Mouse (Mus musculus) liver, embryonic 13.5 days (tissue): ENCODE results near the gene Wwox. TPM values are rescaled to one million over a fixed set of nuclear protein-coding genes. Genes with fewer than 3 reads are reported as not detected.

Source experiments
- ATAC-seq: fragments of 200-750 bp; cut with Nextera tagmentation; 2 replicates; pipeline ENCODE4 v1.8.0; 2017; ENCODE audit warnings: low read depth, mild to moderate bottlenecking, moderate number of reproducible peaks, moderate library complexity
- DNase-seq: peaks from one replicate; pipeline ENCODE4 v3.0.0; 2022
- H3K27ac ChIP-seq: fragments of 300-500 bp; sonication (generic); 2 replicates; pipeline ENCODE4 v1.5.1; 2015; ENCODE audit warnings: moderate library complexity, mild to moderate bottlenecking, inconsistent platforms
- H3K27me3 ChIP-seq: fragments of 300-500 bp; sonication (generic); 2 replicates; pipeline ENCODE4 v1.6.1; 2015; ENCODE audit warnings: mild to moderate bottlenecking, inconsistent platforms
- H3K36me3 ChIP-seq: fragments of 300-500 bp; sonication (generic); 2 replicates; pipeline ENCODE4 v1.6.1; 2015; ENCODE audit warnings: mild to moderate bottlenecking, inconsistent platforms
- H3K4me1 ChIP-seq: fragments of 300-500 bp; sonication (generic); replicated peaks from 2 replicates; pipeline ENCODE4 v1.6.1; 2015; ENCODE audit warnings: inconsistent platforms
- H3K4me2 ChIP-seq: fragments of 300-500 bp; sonication (generic); 2 replicates; pipeline ENCODE4 v1.6.1; 2015; ENCODE audit warnings: inconsistent platforms, mild to moderate bottlenecking, moderate library complexity
- H3K4me3 ChIP-seq: fragments of 300-500 bp; sonication (generic); replicated peaks from 2 replicates; pipeline ENCODE4 v1.5.1; 2015; ENCODE audit warnings: mild to moderate bottlenecking, inconsistent platforms
- H3K9ac ChIP-seq: fragments of 300-500 bp; sonication (generic); 2 replicates; pipeline ENCODE4 v1.6.1; 2015; ENCODE audit warnings: mild to moderate bottlenecking, inconsistent platforms
- H3K9me3 ChIP-seq: fragments of 300-500 bp; sonication (generic); replicated peaks from 2 replicates; pipeline ENCODE4 v1.6.1; 2016; ENCODE audit warnings: inconsistent platforms
- WGBS: fragments of 180-500 bp; shearing (Covaris S2); methylation state at CpG from one replicate; pipeline ENCODE4 v1.1.7; 2015; ENCODE audit not compliant: insufficient replicate concordance; 5-methylcytosine and 5-hydroxymethylcytosine counted together
- polyA plus RNA-seq: library from polyadenylated mRNA; unstranded; fragments of >200 nt; fragmentation: Nextera tagmentation; extraction: Ambion mirVana; gene quantifications from 2 replicates; pipeline ENCODE4 v1.2.1, GENCODE M21; 2015

The Wwox gene
- polyA plus RNA-seq, 1 experiment from 2014 or later: 4.0 TPM

GRCm38 (mm10) chr8:114889578-114890374 lies 450.3 kb downstream of the Wwox start:
- no peaks in the 10 kb centered on the region for H3K9me3 ChIP-seq
- WGBS: 76% methylated on average over 16 of the region's 16 CpGs
- H3K4me3 ChIP-seq: no peak overlapping the region
- ATAC-seq (no peak), DNase-seq (no peak)
- no peaks in the 10 kb centered on the region for H3K36me3 ChIP-seq
- no peaks in the 10 kb centered on the region for H3K27me3 ChIP-seq
- no peak overlapping the region for H3K9ac ChIP-seq
- H3K4me1 ChIP-seq: no peaks in the 10 kb centered on the region
- no peak overlapping the region for H3K4me2 ChIP-seq
- no peak overlapping the region for H3K27ac ChIP-seq

GRCm38 (mm10) chr8:114890478-114890877 lies 451.0 kb downstream of the Wwox start:
- Histone ChIP-seq H3K27me3 (no peaks in the 10 kb centered on the region), H3K4me3 (no peak overlapping the region)
- 65% methylated on average over 5 of the region's 5 CpGs for WGBS

GRCm38 (mm10) chr8:114891252-114891651 lies 451.8 kb downstream of the Wwox start:
- DNase-seq (no peak), ATAC-seq (no peak)
- 60% methylated on average over 4 of the region's 4 CpGs for WGBS
- no peaks in the 10 kb centered on the region for H3K27me3 ChIP-seq
- H3K4me3 ChIP-seq: no peak overlapping the region
- H3K4me2 ChIP-seq: no peak overlapping the region
- no peak overlapping the region for H3K9ac ChIP-seq
- H3K36me3 ChIP-seq: no peaks in the 10 kb centered on the region
- no peak overlapping the region for H3K27ac ChIP-seq
- no peaks in the 10 kb centered on the region for H3K9me3 ChIP-seq
- H3K4me1 ChIP-seq: no peaks in the 10 kb centered on the region

More at GRCm38 (mm10) chr8:114890478-114890877, 451.0 kb downstream of the Wwox start:
- H3K4me1 ChIP-seq: no peaks in the 10 kb centered on the region
- ATAC-seq: no peak
- H3K4me2 ChIP-seq: no peak overlapping the region
- H3K27ac ChIP-seq: no peak overlapping the region
- no peaks in the 10 kb centered on the region for H3K36me3 ChIP-seq
- no peak for DNase-seq
- H3K9ac ChIP-seq: no peak overlapping the region
- H3K9me3 ChIP-seq: no peaks in the 10 kb centered on the region

GRCm38 (mm10) chr8:114897432-114897831 lies 458.0 kb downstream of the Wwox start:
- H3K4me2 ChIP-seq: no peak overlapping the region
- ATAC-seq: no peak
- H3K9ac ChIP-seq: no peak overlapping the region
- H3K27ac ChIP-seq: no peak overlapping the region
- no peak for DNase-seq
- H3K4me1 ChIP-seq: no peaks in the 10 kb centered on the region
- no peaks in the 10 kb centered on the region for H3K9me3 ChIP-seq
- H3K4me3 ChIP-seq: no peak overlapping the region
- no peaks in the 10 kb centered on the region for H3K27me3 ChIP-seq
- H3K36me3 ChIP-seq: no peaks in the 10 kb centered on the region
- WGBS: 74% methylated on average over 8 of the region's 8 CpGs

GRCm38 (mm10) chr8:114899157-114899556 lies 459.7 kb downstream of the Wwox start:
- no peaks in the 10 kb centered on the region for H3K4me1 ChIP-seq
- no peak overlapping the region for H3K9ac ChIP-seq
- no peaks in the 10 kb centered on the region for H3K9me3 ChIP-seq
- H3K27ac ChIP-seq: no peak overlapping the region
- ATAC-seq (no peak), DNase-seq (no peak)
- no peak overlapping the region for H3K4me2 ChIP-seq
- no peaks in the 10 kb centered on the region for H3K36me3 ChIP-seq
- no peaks in the 10 kb centered on the region for H3K27me3 ChIP-seq
- no peak overlapping the region for H3K4me3 ChIP-seq
- WGBS: 61% methylated on average over 12 of the region's 12 CpGs

- H3K4me3 ChIP-seq: no peak overlapping the region
- no peaks in the 10 kb centered on the region for H3K9me3 ChIP-seq
- H3K27ac ChIP-seq: no peak overlapping the region
- H3K27me3 ChIP-seq: no peaks in the 10 kb centered on the region
- DNase-seq: no peak
- no peak overlapping the region for H3K9ac ChIP-seq
- 66% methylated on average over 5 of the region's 5 CpGs for WGBS
- no peak for ATAC-seq
- no peaks in the 10 kb centered on the region for H3K4me1 ChIP-seq
- no peaks in the 10 kb centered on the region for H3K36me3 ChIP-seq
- no peak overlapping the region for H3K4me2 ChIP-seq
These were observed 463.1 kb downstream of the Wwox start for GRCm38 (mm10) chr8:114902584-114902983.

GRCm38 (mm10) chr8:114908086-114908485 lies 468.6 kb downstream of the Wwox start:
- DNase-seq (no peak), ATAC-seq (no peak)
- no peak overlapping the region for H3K27ac ChIP-seq
- H3K27me3 ChIP-seq: no peaks in the 10 kb centered on the region
- H3K9ac ChIP-seq: no peak overlapping the region
- H3K4me2 ChIP-seq: no peak overlapping the region
- 79% methylated on average over 8 of the region's 8 CpGs for WGBS
- H3K36me3 ChIP-seq: no peaks in the 10 kb centered on the region
- H3K4me1 ChIP-seq: no peaks in the 10 kb centered on the region
- H3K4me3 ChIP-seq: no peak overlapping the region
- no peaks in the 10 kb centered on the region for H3K9me3 ChIP-seq

- WGBS: 21% methylated on average over 7 of the region's 7 CpGs
- Histone ChIP-seq H3K4me2 (no peak overlapping the region), H3K27me3 (no peaks in the 10 kb centered on the region), H3K27ac (no peak overlapping the region), H3K4me1 (no peaks in the 10 kb centered on the region), H3K4me3 (no peak overlapping the region), H3K36me3 (no peaks in the 10 kb centered on the region), H3K9ac (no peak overlapping the region), H3K9me3 (no peaks in the 10 kb centered on the region)
- DNase-seq (no peak), ATAC-seq (no peak)
These were observed 469.1 kb downstream of the Wwox start for GRCm38 (mm10) chr8:114908589-114908988.

GRCm38 (mm10) chr8:114909146-114909545 lies 469.7 kb downstream of the Wwox start:
- H3K4me2 ChIP-seq: no peak overlapping the region
- H3K4me1 ChIP-seq: no peaks in the 10 kb centered on the region
- no peak overlapping the region for H3K27ac ChIP-seq
- no peak overlapping the region for H3K9ac ChIP-seq
- H3K36me3 ChIP-seq: no peaks in the 10 kb centered on the region
- no peaks in the 10 kb centered on the region for H3K27me3 ChIP-seq
- ATAC-seq (no peak), DNase-seq (no peak)
- WGBS: 74% methylated on average over 9 of the region's 9 CpGs
- no peaks in the 10 kb centered on the region for H3K9me3 ChIP-seq
- H3K4me3 ChIP-seq: no peak overlapping the region

GRCm38 (mm10) chr8:114911031-114911580 lies 471.7 kb downstream of the Wwox start:
- H3K36me3 ChIP-seq: no peaks in the 10 kb centered on the region
- H3K27me3 ChIP-seq: no peaks in the 10 kb centered on the region
- ATAC-seq: no peak
- WGBS: 81% methylated on average over 17 of the region's 17 CpGs
- H3K9me3 ChIP-seq: no peaks in the 10 kb centered on the region
- no peak overlapping the region for H3K4me2 ChIP-seq
- no peak overlapping the region for H3K4me3 ChIP-seq
- no peak overlapping the region for H3K9ac ChIP-seq
- H3K4me1 ChIP-seq: no peaks in the 10 kb centered on the region
- H3K27ac ChIP-seq: no peak overlapping the region
- DNase-seq: no peak

- Histone ChIP-seq H3K9ac (no peak overlapping the region), H3K9me3 (no peaks in the 10 kb centered on the region), H3K4me1 (0 out of 2 replicates have a peak, but pooled peaks cover 2% of the 10 kb centered on the region), H3K36me3 (no peaks in the 10 kb centered on the region), H3K27me3 (no peaks in the 10 kb centered on the region), H3K27ac (no peak overlapping the region), H3K4me2 (no peak overlapping the region), H3K4me3 (no peak overlapping the region)
- no peak for ATAC-seq
- 68% methylated on average over 7 of the region's 7 CpGs for WGBS
- DNase-seq: no peak
These were observed 484.2 kb downstream of the Wwox start for GRCm38 (mm10) chr8:114923629-114924028.

GRCm38 (mm10) chr8:114927412-114927811 lies 488.0 kb downstream of the Wwox start:
- H3K4me1 ChIP-seq: peaks cover 12% of the 10 kb centered on the region
- H3K27me3 ChIP-seq: no peaks in the 10 kb centered on the region
- no peaks in the 10 kb centered on the region for H3K9me3 ChIP-seq
- ATAC-seq (0 out of 2 replicates have a peak, but pooled peaks have one; percentile 13), DNase-seq (no peak)
- H3K27ac ChIP-seq: peak overlapping the region; percentile 31; the same call in 1 of the 2 replicates
- no peaks in the 10 kb centered on the region for H3K36me3 ChIP-seq
- WGBS: 64% methylated on average over 8 of the region's 8 CpGs
- no peak overlapping the region for H3K4me2 ChIP-seq
- H3K9ac ChIP-seq: no peak overlapping the region
- H3K4me3 ChIP-seq: no peak overlapping the region
